Mouse (Mus musculus) gastrocnemius, adult 8-10 months (tissue): Measurements from ENCODE around the gene Gm20388. TPM values are rescaled to one million over a fixed set of nuclear protein-coding genes. Genes with fewer than 3 reads are reported as not detected.
"Not testable (repeated sequence)": the region's sequence is repeated elsewhere in the genome, so short reads cannot be mapped to it uniquely, and the experiment has no call there.

Experiments
- DNase-seq, 2 experiments: peaks; one replicate each; pipeline ENCODE4 v3.0.0; 2022; ENCODE audit warnings: low spot score in 2 of 2
- total RNA-seq, 4 experiments: library from RNA; stranded (reverse); gene quantifications; 2 replicates each; pipeline ENCODE4 v1.2.4; 2022

Gm20388 gene
- total RNA-seq, 4 experiments from 2014 or later = 4.4 to 20.0 (median 7.9) TPM; not detected in 1

DNA sequence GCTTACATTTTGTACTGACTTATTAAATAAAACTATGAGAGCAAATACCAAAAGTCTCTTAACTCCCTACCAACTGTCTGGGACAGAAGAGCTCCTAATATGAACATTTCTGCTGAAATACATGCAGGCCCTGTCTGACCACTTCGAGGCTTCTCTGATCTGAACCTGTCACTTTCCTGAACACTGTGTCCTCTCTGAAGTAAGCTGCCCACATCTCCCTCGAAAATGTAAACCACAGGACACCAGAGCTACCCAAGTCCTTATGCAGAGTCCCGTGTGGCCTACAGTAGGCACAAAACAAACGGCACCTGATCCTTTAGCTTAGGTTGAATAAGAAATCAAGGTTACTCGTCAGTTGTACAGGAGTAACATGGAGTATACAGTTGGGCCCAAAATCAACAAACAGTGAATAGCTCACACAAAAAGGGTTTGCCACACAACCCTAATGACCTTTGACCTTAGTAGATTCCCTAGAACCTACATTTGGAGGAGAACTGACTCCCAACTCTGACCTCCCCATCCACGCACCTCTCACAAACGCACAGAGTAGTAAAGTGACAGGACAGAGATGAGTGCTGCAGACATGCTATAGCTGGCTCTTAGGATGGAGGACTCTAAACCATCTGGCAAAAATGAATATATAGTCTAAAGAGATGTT is 3120.8 kb downstream of the Gm20388 start:
- no peak for DNase-seq

DNA sequence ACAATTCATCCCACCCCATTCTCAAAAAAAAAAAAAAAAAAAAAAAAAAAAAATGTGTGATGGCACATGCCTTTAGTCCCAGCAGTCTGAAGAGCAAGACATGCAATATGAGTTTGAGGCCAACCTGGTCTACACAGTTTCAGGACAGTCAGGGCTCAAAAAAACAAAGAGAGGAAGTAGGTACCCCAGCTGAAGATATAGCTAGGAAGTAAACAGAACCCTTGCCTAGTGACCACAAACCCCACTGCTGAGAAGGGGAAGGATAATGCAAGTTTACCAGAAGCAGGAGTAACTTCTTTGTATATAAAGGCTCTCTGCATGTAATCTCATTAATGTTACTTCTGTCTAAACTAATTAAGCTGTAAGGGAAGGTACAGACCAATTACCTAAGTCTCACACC is 3122.1 kb downstream of the Gm20388 start:
- DNase-seq = no peak

DNA sequence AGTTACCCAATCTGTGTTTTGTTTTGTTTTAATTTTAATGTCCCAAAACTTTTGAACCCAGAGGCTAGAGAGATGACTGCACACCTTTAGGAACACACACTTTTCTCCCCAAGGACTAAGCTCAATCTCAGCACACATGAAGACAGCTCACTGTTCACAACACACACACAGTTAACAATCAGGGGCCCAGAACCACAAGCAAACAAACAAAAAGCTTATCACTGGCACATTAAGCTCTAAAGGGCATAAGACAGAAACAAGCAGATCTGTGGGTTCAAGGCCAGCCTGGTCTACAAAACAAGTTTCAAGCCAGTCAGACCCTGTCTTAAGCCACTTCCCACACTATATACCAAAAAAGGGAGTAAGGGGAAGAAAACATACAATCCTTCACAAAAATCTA is 3122.8 kb downstream of the Gm20388 start:
- no peak for DNase-seq

DNA sequence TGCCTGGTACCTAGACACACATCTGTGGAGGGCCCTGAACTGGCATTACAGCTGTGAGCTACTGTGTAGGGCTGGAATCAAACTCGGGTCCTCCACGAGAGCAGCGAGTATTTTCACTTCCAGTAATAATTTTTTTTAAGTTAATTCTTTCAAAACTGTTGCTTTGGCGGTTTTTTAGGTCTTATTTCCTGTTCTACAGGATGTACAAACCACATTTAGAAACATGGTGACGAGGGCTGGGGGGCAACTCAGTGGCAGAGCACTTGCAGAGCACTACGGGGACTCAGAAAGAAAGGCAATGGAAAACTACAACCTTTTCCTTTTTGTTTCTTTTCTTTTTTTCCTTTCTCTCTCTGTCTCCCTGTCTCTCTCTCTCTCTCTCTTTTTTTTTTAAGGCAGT is 3123.5 kb downstream of the Gm20388 start:
- DNase-seq = no peak

DNA sequence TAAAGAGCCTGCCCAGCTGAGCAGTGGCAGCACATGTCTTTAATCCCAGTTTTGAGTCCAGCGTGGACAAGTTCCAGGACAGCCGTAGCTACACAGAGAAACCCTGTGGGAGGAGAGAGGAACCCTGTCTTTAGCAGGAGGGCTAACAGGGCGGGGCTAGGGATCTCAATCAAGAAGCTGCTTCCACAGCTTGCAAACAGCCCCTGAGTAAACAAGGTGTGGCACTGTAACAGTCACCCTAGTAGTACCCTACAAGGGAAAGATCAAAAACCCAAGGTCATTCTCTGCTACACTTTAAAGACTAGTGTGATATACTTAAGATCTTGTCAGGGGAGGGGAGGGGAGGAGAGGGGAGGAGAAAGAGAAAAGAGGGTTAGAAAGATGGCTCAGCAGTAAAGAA is 3126.3 kb downstream of the Gm20388 start:
- DNase-seq = no peak

DNA sequence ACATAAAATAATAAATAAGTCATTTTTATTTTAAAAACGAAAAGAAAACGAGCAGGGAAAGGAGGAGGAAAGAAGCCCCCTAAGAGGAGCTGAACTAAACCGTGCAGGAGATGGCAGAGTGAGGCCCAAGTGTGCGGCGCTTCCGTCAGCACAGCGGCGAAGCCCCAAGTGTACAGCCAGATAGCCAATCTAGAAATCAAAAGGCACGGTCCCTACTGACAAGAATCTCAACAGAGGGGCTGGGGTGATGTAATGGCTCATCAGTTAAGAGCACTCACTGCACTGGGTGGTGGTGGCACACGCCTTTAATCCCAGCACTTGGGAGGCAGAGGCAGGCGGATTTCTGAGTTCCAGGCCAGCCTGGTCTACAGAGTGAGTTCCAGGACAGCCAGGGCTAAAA is 3126.8 kb downstream of the Gm20388 start:
- no peak for DNase-seq

DNA sequence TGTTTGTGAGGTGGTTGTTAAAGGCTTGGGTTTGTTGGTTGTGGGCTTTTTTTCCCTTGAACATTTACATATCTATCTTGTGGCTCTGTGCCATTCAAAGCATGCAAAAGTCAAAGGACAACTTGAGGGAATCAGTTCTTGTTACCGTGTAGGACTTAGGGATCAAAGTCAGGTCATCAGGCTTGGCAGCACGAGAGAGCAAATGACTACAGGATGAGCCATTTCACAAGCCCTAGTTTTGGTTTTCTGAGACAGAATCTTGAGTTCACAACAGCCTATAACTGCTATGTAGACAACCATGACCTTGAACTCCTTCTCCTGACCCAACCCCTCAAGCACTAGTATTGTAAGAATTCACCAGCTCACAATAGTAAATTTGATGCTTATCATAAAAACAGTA is 3127.7 kb downstream of the Gm20388 start:
- no peak for DNase-seq

DNA sequence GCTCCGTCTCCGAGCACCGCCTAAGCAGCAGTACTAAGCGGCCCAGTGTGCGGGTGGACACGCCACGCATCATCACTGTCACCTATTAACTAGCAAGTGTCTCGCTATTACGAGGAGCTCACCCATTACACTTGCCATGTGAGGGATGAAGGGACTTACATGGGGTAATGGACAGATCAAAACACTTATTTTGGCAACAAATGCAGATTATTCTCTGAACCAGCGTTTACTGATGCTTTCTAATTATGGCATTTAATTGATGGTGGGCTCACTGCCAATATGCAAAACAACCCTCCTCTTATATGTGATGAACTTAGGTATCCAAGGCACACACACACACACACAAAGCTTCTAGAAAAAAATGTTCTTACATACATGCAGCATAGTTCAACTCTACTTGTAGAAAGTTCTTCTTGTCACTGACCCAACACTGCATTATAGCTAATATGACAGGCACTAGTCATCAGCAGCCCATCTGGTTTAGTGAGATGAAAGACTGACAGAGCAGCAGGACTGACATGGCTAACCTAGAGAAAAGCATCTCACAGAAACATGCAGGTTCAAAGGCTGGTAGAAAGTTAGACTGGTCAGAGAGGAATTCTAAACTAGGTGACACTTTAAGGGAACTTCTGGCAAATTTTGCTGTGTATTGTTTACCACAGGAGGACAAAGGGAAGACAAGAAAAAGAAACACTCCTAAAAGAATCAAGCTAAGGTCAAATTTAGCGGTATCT is 3128.9 kb downstream of the Gm20388 start:
- DNase-seq = no peak

DNA sequence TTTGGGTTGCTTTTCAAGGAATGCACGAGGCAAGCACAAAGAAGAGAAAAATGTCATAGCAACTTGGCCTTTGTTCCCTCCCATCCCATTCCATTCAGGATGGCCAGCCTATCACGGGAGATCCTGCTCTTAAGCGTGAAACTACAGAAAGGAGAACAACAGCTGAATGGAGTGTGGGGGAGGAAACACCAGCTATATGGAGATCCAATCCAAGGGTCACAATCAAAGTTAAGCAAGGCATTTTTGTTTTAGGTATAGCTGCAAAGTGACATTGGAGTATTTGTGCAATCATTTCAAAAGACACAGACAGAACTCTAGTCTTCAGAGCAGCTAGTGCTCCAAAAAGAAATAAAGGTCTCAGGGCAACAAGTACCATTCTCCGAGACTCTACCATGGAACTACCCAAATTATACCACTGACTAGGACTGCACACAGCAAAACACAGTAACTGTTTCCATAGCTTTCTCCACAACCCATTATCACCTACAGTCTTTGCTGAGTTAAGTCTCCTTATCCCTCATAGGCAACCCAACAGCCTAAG is 3129.5 kb downstream of the Gm20388 start:
- no peak for DNase-seq

DNA sequence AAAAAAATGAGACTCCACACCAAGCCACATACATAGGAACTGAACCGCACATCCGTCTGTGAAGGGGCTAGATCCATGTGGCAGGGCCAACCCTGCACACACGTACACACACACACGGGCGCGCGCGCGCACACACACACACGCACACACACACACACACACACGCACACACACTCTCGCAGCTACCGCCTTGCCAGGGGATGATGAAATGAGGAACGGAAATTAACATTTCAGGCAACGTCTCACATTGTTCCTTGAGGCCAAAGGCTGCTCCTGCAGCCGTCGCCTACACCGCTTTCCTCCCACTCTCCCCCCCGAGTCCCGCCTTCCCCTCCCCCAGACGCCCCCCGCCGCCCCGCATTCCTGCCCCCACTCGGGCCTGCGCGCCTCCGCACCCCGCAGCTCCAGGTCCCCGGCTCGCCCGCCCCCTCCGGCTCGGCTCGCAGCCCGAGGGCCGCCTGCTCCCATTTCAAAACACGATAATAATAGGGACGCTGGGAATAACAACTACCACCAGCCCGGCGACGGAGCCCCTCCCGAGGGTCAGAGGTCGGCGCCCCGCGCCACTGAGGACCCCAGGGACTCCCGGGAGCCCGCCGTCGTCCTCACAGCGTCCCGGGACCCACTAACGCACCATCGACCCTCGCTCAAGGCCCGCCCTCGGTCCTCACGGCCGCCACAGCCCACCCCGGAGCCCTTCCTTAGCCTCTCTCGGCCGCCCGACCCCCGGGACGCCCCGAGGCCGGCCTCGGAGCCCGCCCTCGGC is 3130.6 kb downstream of the Gm20388 start:
- peak; percentile 37 to 57 for DNase-seq

DNA sequence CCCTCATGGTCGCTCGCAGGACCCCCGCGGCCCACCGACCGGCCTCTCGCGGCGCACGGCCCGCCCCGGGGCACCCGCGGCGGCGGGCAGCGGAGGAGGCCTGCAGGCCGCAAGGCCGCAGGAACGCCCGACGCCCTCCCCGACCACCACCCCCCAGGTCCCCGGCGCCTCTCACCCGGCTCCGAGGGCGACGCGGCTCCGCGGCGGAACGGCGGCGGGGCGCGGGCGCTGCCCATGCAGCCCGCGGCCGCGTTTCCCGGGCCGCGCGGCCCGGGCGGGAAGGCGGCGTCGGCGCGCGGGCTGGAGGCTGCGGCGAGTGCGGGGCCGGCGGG is 3131.1 kb downstream of the Gm20388 start:
- DNase-seq = no peak

DNA sequence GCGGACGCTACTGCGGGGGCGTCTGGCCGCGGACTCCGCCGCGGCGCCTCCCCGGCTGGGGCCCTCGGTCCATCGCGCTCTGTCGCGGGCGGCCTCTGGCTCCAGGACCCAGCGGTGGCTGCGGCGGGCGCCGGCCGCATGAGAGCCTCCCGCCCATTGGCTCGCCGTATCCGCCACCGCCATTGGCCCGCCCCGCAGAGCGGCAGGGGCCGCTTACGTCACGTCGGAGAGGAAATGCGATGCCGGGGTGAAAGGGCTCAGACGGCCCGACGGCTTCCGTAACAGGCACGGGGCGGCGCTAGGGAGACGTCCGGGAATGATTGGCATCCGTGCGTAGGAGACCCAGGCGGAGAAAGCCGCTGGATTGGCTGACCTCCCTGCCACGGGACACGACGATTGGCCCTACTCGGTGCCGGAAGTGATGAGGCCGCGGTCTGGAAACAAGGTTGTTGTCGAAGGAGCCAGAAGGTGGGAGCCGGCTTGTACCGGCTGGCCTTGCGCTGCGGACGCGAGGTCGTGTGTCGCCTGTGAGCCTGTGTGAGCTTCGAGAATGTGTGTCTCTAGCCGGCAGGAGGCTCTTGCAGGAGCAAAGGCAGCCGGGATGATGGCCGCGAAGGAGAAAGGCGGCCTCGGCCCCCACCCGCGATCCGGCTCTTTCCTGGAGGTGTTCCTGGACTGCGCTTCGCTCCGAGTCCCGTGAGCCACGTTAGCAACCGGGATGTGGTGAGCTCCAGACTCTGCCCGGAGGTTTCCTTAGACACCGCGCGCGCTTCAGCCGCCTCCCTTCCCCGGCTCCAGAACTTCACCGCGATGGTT is 3131.7 kb downstream of the Gm20388 start, which contains the start of gene Ankrd11:
TSS of gene Ankrd11 (minus strand) at position 120 of the 816 bp plus-strand sequence.
- DNase-seq = peak; percentile 99 to 100

DNA sequence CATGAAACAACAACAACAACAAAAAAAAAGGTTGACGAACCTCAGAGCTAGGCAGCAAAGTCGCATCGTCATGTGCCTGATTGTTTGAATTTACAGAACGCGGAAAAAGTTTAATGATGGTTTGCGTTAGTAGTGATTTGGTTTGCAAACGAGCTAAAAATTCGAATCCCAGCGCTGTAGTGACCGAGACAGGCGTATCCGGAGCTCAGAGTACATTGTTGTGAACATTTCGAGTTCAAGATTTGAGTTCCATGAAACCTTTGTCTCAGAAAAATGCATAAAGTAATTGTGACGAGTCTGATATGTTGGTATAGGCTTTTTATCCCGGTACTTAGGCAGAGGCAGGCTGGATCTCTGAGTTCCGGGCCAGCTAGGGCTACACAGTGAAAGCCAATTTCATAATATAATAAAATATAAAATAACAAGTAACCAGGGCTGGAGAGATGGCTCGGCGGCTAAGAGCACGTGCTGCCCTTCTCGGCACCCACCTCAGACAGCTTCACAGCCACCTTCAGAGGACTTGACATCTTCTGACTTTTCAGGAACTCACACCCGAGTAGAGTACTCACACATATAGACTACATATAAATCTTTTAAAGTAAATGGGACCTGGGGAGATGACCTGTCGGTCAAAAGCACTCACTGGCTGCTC is 3132.5 kb downstream of the Gm20388 start:
- no peak for DNase-seq

DNA sequence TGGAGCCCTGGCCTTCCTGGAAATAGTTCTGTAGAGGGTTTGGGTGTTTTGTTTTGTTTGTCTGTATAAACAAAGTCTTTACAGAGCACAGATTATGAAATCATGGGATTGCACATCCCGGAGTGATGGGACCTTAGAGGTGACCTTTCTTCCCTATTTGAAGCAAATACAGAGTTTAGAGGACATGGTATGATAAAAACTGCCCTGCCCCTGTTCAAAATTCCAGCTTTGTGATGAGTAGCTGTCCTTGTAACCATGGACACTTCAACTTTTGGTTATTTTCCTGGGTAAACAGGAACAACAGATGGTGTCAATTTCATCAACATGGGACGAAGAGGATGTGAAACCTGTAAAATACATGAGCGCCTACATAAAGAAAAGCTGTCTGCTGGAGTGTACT is 3133.3 kb downstream of the Gm20388 start:
- no peak for DNase-seq

DNA sequence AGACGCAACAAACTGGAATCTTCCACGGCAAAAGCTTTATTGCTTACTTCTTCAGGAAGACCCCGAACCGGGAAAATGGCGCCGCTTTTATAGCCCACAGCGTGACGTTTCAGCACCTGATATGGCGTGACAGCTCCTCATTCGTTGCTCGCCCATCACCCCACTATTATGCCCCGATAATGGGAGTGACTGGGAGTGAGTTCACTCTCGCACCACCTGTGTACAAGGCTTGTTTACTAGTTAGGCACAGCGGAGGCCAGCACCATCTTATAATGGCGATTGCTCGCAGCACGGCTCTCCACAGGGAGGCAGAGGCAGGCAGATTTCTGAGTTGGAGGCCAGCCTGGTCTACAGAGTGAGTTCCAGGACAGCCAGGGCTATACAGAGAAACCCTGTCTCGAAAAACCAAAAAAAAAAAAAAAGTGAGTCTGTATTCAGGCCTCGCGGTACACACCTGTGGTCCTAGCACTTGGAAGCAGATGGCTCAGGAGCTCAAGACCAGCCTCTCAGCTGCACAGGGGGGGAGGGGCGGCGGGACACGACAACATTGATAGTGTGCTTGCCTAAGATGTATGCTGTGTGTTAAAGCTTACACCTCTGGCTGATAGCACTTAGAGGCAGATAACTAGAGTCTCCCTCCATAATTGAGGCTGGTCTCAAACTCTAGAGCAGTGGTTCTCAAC is 3134.2 kb downstream of the Gm20388 start:
- DNase-seq = not testable (repeated sequence)

DNA sequence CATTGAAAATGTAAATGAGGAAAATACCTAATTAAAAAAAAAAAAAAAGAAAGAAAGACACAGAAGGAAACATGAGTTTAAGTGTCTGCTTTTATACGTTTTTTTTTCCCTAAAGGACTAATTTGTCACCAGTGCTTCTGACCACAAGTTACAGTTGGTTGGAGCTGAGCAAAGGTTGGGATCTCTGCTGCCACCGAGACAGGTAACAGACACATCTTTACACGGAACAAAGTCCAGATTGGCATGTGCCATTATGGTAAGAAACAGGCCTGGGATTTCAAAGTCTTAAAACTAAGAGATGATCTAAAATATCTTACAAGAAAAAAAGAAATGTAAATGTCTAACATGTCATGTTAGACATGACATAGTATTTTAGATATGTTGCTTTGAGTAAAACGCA is 3136.1 kb downstream of the Gm20388 start:
- DNase-seq = no peak

DNA sequence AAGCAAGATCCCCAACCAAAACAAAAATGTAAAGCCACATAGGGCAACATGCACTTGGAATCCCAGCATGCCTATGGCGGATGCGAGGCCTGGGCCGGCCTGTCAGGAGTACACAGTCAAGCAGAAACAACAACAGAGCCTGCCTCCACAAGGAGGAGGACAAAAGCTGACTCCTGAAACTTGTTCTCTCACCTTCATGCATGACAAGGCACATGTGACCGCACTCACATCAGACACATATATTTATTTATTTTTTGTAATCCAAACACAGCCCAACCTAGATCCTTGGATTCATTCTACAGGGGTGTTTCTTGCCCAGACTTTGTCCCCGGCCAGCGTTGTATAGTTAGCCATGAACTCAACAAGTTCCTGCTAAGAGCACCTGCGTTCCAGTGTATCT is 3137.2 kb downstream of the Gm20388 start:
- DNase-seq = no peak

DNA sequence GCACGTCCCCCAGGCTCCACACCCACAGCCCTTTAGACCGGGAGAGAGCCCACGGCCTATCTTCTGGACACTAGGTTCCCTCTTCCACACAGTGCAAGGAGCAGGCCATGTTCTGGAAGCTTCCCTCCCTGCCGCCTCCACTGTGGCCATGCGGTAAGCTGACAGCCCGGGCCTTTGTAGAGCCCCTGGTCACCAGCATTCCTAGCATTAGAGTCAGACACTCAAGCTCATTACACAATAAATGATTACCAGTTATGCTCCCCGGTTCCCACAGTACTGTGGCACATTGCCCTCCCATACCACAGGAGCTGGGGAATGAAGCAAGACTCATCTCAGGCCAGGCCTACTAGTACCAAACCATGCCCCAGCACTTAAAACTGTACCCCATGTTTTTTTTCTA is 3137.8 kb downstream of the Gm20388 start:
- no peak for DNase-seq

DNA sequence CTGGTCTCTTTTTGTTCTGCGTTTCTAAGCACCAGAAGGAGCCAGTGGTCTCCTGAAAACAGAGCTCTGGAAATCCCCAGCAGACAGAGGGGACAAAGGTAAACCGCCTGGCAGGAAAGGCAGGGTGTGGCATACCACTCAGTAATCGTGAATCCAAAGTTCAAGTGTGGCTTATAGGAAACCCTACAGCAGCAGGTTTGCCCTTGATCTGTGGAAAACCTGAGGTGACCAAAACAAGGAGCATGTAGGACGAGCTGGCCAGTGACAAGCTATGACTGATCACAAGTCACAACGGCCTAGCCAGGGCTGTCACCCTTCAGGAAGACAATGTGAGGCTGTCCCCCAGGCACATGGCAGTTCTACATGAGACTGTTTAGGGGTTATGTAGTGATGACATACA is 3140.8 kb downstream of the Gm20388 start:
- no peak for DNase-seq

DNA sequence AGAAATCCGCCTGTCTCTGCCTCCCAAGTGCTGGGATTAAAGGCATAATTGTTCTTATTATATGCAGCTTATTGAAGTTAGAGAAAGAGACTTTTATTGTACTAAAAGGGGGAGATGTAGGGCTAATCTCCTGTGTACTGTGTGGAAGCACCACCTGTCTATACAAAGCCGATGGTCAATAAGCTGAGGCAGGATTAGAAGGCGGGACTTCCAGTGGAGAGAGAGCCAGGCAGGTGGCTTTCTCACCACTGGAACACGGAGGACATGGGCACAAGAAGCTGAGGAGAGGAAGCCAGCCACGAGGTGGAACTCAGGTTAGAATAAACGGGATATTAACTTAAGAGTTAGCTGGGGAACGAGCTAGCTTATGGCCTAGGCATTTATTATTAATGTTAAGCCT is 3152.1 kb downstream of the Gm20388 start, which contains the start of gene Spg7:
TSS of gene Spg7 (plus strand) at position 222 of the 400 bp plus-strand sequence.
- DNase-seq = no peak
